Mouse (Mus musculus) kidney, adult 2 months (tissue): ENCODE results near the gene Gucy1b2.

Source experiments
- CTCF ChIP-seq: fragments of 200-500 bp; conservative IDR thresholded peaks from 2 replicates; pipeline ENCODE4 v1.5.1; 2011; ENCODE audit warnings: low read depth, mild to moderate bottlenecking, control low read depth, low read length, moderate library complexity, mixed read lengths; ENCODE audit not compliant: insufficient read depth, insufficient read length
- POLR2A ChIP-seq: fragments of 200-500 bp; IDR thresholded peaks from one replicate; pipeline ENCODE4 v1.6.1; 2011; ENCODE audit warnings: low read depth, low read length, control low read depth

GRCm38 (mm10) chr14:62454136-62454535 lies 2.0 kb downstream of the Gucy1b2 start:
- TF ChIP-seq POLR2A: no peak
- no peak for TF ChIP-seq CTCF
